Mouse (Mus musculus): ENCODE results near the gene Ptges.
"Not testable (repeated sequence)": the region's sequence is repeated elsewhere in the genome, so short reads cannot be mapped to it uniquely, and the experiment has no call there.

Ptges gene

DNA sequence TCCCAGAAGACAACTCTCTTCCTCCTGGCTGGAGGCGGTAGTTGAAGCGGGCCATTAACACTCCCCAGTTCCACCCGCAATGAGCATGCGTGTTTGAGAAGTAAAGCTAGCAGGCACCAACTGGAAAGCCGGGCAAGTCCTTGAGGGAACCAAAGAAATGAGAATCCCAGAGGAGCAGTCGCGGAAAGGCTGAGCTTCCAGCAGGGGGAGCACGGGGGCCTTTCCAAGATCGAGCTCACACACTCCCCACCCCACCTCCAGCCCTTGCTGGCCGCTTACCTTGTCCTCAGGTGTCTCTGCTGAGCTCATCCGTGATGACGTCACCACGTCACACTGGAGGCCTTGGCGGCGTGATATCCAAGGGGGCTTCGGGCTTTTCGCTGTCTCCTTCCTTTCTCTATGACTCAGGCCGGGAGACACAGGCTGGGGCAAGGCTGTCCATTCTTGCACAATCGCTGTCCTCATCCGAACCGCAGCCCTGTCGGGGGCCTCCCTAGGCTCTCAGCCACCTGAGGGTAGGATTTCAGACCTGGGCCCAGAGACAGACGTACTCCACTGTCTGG, at the start of gene Ptges:
TSS of gene Ptges (minus strand) at position 381 of the 563 bp plus-strand sequence.
- DNase-seq (ENCODE audit: low read depth), result no peak

DNA sequence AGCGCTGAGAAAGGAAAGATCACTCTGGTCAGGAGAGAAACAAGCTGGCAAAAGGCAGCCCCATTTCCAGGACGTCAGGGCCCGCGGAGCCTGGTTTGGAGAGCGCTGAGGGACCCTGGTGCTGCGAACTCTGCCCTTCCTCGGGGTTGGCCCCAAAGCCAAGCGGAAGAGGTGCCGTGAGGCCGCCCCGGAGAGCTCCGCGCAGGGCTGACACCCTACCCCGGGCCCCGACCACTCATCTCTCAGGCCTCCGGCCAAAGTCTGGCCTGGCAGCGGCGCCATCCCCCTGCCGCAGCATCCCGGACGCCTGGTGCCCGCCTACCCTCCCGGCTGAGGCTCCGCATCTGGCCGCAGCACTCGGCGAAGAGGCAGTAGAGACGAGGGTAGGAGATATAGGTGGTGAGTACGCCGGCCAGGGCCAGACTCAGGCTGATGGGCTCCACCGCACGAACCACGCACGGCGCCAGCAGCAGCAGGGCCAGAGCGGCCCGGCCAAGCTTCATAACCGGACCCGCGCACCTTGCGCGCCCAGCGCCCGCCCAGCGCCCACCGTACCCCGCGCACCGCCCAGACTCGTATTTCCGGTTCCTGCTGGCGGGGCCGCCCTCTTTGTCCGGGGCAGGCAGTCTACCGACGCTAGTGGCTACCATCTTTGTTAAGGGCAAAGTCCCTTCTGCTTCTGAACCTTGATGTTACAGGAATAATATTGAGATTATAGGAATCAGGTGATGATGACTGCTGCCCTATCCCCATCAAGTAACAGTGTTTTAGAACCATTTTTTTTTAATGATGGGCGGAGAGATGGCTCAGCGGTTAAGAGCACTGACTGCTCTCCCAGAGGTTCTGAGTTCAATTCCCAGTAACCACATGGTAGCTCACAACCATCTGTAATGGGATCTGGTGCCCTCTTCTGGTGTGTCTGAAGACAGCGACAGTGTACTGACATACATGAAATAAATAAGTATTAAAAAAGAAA, 38.0 kb upstream of the Ptges start, which contains the start of gene Tor1a:
TSS of gene Tor1a (minus strand) at position 582 of the 976 bp plus-strand sequence.
- DNase-seq (ENCODE audit: low read depth), result peak; percentile 78

DNA sequence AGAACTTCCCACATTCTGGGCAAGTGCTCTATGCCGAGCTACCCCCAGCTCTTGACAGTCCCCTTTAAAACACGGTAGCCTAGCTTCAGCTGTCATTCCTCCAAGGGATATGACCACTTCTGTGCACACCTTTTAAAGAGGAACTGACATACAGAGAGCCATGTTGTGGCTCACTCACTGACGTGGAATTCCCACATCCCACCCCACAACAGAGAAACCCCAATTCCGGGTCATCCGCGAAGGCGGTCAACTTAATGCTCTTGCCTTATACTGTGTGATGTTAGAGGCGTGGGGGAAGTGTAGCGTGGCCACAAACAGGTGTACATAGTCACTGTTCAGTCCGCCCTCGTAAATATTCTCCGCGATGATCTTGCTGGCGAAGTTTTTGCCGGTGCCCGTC, 37.2 kb upstream of the Ptges start:
- no peak for DNase-seq (ENCODE audit: low read depth)

DNA sequence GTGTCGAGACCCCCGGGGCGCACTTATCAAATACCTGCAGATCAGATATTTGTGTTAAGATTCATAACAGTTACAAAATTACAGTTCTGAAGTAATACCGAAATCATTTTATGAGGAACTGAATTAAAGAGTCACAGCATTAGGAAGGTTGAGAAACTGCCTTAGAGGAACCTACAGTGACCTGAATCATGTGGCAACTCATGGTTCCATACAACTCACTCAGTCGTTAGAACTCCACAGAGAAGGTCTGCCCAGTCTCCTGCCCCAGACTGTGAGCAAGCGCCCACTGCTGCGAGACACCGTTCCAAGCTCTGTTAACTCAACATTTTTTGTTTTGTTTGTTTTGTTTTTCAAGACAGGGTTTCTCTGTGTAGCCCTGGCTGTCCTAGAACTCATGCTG, 36.0 kb upstream of the Ptges start:
- DNase-seq (ENCODE audit: low read depth), result no peak

DNA sequence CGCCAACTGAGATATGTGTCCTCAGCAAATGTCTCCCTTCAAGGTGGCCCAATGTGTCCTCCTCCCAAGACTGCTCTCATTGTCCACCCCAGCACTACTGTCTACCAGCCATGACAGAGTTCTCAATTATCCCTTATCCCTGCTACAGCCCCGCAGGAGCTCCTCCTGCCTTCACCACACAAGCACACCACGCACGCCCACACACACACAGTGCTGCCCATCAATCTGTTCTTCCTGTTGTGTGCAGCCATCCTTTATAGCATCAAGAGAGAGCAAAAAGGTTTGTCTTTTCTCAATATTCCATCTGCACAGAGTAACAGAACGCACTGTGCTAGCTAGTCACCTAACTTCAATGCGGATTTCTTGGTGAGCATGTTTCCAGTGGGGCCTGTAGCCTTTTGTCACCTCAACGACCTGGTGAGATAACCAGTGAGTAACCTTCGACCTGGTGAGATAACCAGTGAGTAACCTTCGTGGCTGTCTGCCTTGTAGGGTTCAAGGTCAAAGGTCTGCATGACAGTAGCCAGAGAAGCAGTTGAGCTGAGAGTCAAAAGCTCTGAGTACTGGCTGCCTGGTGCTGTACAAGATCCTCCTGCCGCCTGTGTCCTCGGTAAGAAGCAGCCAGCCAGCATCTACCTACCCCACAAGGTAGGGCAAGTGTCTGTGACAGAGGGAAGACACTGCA, 33.0 kb upstream of the Ptges start:
- DNase-seq (ENCODE audit: low read depth), result no peak

DNA sequence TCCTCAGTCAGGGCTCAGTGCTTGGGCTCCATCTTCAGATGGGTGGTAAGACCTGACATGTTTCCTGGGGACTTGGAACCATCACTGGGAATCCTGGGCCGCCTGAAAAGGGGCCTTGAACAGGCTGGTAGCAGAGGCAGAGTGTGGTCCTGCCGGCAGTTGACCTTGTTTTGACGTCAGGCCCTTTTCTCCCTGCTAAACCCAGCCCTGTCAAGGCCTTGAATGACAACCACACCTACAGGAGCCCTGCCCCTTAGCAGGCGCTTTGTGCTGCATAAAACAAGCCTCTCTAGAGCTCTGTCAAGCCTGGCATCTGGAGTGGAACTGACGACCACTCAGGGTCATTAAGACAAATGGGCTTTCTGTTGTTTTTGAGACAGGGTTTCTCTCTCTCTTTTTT, 30.2 kb upstream of the Ptges start:
- DNase-seq (ENCODE audit: low read depth), result no peak

DNA sequence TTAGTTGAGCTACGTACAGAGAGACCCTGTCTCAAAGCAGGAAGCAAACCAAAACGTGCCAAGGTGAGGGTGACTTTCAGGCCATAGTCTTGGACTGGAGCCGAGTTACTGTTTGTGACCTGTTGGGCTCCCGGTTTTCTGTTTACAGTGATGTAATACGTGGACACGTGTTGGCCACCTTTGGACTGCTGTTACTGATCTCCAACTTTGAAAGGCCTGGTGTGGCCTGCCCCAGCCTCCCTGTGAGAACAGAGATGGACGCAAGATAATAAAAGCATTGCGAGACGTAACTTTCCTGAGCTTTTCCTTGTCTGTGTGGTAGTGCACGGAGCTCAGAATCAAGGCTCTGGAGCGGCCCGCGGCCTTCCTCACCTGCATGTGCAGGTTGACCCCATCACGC, 29.1 kb upstream of the Ptges start:
- DNase-seq (ENCODE audit: low read depth), result no peak

DNA sequence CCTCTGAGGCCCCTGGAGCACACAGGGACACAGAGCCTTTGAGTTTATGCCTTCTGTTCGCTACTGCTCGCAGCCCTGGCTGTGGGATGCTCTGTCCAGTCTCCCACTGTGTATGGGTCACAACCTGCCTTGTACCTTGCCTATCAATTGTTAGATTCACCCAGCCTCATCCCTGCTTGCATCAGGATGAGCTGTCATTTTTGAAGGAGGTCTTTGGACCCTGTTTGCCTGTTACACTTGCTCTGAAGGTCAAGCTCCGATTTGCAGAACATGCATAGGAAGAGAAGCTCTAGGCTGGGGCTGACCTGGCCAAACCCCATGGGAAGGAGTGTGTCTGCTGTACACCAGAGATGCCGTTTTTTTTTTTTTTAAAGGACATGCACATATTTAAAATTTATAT, 27.8 kb upstream of the Ptges start:
- DNase-seq (ENCODE audit: low read depth), result no peak

DNA sequence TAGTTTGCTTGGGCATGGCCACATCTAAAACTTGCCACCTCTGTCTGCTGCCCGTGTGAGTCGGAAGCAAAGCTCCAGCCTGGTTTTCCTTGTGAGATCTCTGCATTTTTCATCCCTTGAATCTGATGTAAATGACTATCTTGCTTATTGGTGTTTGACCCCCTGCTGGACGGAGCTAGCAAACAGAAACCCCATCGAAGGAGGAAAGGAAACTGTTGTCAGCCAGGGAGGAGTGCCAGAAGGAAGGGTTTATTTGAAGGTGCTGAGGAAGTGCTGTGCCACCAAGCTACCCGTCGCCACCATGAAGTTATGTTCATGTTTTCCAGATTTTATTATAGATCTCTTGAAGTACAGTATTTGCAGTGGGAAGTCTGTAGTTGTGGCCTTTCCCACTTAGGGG, 25.1 kb upstream of the Ptges start:
- no peak for DNase-seq (ENCODE audit: low read depth)

DNA sequence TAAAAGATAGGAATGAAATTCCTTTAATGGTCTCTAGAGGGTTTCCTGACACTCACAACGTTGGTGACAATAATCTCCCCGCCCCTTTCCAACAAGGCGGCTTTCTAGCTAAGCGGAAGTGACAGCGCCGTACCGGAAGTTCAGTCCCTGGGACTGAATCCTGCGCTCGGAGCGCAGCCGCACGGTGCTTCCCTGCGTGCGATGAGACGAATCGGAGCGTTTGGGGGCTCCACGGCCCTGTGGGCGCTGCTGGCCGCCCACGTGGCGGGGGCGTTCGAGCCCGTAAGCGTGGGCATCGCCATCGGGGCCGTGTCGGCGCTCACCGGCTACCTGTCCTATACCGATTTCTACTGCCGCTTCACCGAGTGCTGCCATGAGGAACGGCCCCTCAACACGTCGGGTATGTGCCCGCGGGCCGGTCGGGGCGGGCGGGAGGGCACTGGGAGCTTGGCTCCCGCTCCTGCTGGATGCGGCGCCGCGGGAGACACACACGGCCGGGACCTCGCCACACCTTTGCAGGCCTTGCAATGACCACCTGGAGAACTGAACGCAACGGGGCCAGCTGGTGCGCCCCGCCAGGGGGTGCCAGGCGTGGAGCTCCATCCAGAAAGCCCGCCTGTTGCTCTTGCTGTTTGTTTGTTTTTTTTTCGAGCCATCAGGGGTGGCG, 23.3 kb upstream of the Ptges start, which contains the start of gene Tor1b:
TSS of gene Tor1b (plus strand) at position 136 of the 667 bp plus-strand sequence.
- peak; percentile 90 for DNase-seq (ENCODE audit: low read depth)

DNA sequence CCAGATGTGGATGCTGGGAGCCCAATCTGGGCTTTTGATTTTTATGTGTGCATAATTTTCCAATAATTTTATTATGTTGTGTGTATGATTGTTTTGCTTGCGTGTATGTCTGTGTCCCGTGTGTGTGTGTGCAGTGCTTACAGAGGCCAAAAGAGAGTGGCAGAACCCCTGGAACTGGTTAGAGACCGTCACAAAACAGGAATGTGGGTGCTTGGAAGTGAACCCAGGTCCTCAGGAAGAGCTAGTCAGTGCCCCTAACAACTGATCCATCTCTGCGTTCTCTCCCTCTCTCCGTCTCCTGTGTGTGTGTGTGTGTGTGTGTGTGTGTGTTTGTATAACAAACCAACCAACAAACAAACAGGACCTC, 22.8 kb upstream of the Ptges start:
- no peak for DNase-seq (ENCODE audit: low read depth)

DNA sequence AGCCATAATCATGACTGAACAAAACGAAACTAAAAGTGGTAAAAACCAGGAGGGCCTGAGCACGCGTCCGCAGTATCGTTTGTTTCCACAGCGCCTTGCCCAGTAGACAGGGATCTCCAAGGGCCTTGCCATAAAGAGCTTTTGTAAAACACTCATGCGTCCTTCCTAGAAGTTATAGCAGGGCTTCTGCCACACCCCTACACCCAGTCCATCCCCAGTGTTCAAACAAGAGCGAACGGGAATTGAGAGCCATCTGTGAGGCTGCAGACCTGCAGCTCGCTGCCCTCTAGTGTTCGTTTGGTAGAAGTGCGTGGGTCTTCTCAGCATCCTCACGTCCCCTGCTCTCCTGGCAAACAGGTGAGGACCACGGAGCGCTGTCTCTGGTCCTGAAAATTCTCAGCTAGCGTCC, 12.9 kb upstream of the Ptges start:
- no peak for DNase-seq (ENCODE audit: low read depth)

DNA sequence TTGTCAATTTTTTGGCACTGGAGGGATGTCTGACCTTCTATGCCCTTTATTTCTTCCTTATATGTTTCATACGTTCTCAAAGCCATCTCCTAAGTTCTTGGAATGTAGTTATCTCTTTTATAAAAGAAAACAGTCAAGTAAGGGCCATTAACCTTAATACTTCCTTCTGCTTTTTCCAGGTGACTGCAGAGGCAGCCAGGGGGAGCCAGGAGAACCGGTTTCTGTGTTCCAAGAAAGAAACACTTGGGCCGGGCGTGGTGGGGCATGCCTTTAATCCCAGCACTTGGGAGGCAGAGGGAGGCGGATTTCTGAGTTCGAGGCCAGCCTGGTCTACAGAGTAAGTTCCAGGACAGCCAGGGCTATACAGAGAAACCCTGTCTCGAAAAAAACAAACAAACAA, 12.5 kb upstream of the Ptges start:
- DNase-seq (ENCODE audit: low read depth), result not testable (repeated sequence)

DNA sequence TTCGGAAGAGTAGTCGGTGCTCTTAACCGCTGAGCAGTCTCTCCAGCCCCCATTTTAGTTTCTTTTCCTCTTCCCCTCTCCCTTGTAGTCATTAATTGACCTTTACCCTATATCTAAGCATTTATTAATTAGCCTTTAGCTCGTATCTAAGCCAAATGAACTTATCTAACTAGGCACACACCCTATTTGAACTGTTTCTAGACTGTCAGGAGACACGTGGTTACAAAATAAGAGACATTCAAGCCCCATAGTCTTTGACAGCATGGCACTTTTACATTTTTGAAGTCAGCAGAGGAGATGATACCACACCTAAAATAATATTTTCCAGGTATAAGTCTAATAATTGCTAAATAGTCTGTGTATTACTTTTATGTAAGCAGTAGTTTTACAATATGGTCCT, 11.9 kb upstream of the Ptges start:
- no peak for DNase-seq (ENCODE audit: low read depth)

DNA sequence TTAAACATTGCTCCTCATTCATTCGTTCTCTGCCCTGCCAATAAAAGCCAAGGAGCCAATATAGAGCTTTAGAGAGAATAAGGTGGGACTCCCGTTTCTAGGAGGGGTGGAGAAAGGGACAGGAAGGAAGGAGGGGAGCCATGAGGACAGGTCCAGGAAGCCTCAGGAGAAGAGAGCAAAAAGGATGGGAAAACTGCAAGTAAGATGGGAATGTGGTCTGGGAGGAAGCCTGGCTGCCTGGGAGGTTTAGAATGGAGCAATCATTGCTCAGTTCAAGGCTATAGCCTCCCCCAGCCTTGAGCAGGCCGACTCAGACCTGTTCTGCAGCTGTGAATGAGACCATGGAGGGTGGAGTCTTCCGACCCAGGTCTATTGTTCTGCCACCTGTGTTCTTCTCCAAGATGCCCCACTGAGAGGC, 8.9 kb upstream of the Ptges start:
- DNase-seq (ENCODE audit: low read depth), result no peak

DNA sequence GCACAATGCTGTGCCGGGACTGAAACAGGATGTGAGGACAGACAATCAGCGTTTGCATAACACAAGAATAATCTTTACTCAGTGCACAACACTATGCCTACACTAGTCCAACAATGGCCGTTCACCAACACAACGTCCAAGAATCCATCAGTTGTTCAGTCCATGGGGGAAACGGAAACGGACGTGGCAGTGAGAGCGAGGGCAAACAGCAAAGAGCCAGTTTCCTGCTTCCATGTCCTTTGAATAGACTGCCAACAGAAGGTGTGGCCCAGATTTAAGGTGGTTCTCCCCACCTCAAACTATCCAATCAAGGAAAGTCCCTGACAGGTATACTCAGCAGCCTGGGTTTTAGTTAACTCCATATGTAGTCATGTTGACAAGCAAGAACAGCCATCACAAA, 8.1 kb upstream of the Ptges start:
- DNase-seq (ENCODE audit: low read depth), result no peak

DNA sequence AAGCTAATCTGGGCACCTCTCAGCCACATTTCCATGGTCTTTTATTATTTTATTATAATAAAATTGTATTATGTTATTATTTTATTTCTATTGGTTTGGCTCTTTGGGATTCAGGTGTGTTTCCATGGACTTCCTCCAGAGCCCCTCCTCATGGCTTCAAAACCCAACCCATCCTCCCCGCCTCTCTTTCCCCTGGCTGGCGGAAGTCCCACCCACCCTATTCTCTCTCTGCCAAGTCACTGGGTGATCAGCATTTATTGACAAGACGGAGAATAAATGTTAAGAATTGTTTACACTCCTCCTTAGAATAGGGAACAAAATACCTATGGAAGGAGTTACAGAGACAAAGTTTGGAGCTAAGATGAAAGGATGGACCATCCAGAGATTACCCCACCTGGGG, 7.1 kb upstream of the Ptges start:
- DNase-seq (ENCODE audit: low read depth), result no peak

DNA sequence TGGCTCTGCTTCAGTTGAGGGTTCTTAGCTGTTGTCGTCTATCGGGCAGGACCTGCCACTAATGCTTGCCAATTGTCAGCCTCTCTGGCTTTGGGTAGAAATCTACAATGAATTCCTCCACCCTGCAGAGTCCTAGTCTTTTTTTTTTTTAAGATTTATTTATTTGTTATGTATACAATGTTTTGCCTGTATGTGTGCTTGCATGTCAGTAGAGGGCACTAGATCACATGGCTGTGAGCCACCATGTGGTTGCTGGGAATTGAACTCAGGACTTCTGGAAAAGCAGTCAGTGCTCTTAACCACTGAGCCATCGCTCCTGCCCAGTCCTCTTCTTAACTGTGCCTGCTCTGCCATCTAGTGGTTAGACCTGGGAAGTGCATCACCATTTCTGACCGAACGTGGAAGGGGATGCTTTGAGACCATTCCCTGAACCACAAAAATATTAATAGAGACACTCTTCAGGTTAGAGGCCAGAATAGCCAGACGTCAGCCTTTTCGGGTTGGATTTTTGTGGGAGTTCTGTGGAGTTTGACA, 4.3 kb upstream of the Ptges start:
- DNase-seq (ENCODE audit: low read depth), result no peak

DNA sequence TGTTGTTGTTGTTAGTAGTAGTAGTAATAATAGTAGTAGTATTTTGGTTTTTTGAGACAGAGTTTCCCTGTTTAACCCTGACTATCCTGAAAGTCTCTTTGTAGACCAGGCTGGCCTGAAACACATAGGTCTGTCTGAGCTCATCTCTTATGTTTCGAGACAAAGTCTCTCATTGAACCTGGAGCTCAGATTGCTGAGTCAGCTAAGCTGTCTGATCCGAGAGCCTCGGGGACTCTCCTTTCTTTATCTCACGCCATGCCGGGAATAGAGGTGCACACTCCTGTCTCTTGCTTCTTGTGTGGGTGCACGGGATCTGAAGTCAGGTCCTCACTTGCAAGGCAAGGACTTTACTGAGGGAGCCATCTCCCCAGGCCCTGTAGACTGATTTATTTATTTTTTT, 3.4 kb upstream of the Ptges start:
- no peak for DNase-seq (ENCODE audit: low read depth)

DNA sequence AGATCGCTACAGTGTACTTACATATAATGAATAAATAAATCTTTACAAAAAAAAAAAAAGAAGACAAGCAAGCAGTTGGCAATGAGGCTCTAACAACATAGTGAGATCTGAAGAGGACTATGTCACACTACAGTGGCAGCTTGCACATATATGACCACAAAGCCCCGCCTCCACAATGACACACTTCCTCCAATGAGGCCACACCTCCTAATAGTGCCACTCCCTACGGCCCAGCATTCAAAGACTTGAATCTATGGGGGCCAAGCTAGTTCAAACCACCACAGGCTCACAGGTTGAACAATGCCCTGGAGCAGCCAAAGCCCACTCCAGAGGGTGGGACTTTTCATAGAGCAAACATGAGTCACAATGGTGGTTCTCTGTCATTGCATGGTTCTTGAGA, 2.3 kb upstream of the Ptges start:
- DNase-seq (ENCODE audit: low read depth), result no peak

DNA sequence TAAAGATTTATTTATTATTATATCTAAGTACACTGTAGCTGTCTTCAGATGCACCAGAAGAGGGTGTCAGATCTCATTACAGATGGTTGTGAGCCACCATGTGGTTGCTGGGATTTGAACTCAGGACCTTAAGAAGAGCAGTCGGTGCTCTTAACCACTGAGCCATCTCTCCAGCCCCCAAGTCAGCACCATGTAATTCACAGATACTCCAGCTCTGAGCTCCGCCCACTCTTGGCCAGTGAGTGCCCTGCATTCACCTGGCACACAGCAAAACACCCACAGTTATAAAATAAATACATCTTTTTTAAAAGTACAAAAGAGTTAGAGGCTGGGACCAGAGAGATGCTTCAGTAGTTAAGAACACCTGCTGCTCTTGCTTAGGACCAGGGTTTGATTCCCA, 1.2 kb upstream of the Ptges start:
- not testable (repeated sequence) for DNase-seq (ENCODE audit: low read depth)

DNA sequence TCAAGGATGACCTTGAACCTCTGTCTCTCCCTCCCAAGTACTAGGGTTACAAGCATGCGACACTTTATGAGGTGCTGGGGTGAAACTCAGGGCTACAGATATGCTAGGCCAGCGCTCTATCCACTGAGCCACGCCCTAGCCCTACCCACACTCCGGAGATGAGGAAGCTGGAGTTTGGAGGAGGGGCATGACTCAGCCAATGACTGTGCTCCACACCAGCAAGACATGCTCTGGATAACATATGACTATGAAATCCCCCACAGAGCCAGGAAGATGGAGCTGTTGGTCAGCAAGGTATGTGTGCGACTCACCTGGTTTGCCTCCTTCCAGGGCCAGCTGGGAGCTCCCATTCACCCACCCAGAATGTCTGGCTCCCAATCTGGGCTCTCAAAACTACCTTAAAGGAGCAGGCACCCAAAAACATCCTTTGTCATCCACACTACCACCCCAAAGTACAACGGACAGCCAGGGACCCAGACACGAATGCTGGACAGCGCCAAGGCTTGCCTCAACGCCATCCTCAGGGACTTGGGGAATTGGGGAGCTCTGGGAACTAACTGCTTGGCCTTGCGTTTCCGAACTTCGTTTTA, 675 bp downstream of the Ptges start:
- no peak for DNase-seq (ENCODE audit: low read depth)

Data from c-Kit-positive CD71-negative TER-119-negative erythroid progenitor cells, embryonic 14.5 days (primary cell).